Mouse (Mus musculus): ENCODE results near the gene Pfas. TPM values are rescaled to one million over a fixed set of nuclear protein-coding genes. Genes with fewer than 3 reads are reported as not detected.
A peak's percentile ranks its signal among the peaks of the same experiment; 100 is the strongest.

The Pfas gene
- polyA plus RNA-seq (2014; fragmentation: Nextera tagmentation; extraction: Ambion mirVana), result 32.9 and 38.7 TPM in 2 replicates

DNA sequence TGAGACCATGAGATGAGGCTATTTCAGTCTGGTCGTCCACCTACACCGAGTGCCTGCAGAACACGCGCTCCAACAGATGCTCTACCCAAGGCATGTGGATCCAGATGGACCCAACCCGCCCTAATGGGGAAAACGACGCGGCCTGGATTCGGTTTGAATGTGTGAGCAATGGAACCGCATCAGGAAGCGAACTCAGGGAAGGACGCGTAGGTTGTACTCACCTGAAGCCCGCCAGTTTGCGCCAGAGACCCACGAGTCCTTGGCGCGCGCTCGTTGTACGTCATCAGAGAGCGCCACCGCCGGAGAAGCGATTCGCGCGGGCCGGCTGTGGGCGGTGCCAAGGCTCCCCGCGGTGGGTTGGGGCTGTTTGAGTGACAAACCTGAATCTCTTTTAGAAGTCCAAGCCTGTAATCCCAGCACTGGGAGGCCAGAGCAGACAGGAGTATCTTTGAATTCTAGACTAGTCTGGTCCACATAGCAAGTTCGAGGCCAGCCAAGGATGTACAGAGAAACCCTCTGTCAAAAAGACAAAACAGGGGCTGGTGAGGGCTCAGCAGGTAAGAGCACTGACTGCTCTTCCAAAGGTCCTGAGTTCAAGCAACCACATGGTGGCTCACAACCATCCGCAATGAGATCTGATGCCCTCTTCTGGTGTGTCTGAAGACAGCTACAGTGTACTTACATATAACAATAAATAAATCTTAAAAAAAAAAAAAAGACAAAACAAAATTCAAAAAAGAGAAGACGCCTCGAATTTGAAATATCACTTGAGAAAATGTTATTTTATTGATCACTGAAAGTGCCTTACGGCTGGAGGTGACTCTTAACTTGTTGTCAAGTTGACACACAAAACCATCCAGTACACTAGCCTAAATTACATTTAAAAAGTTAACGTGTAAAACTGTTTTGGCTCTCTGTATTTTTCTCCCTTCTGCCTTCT lies at the start of gene Pfas:
Pfas (minus strand) TSS at position 279 of the 940 bp plus-strand sequence.
- H3K4me1 ChIP-seq (replicated peaks; ENCODE audit: control insufficient read depth, insufficient read depth, low read length), result peaks cover 13% of the 10 kb centered on the region; the same call in 1 of the 2 replicates
- peak; percentile 98 for DNase-seq (ENCODE audit: low spot score)
- H3K36me3 ChIP-seq (ENCODE audit: control insufficient read depth, insufficient read depth, low read length), result peaks cover 11% of the 10 kb centered on the region
- no peaks in the 10 kb centered on the region for H3K9me3 ChIP-seq (ENCODE audit: control insufficient read depth, low read length)
- H3K4me3 ChIP-seq (ENCODE audit: low read depth, low read length), result peak within 1 kb of the TSS; percentile 94
- peak within 1 kb of the TSS; percentile 80 for H3K4me2 ChIP-seq (ENCODE audit: low read length)
- H3K9ac ChIP-seq (ENCODE audit: low read length), result peak within 1 kb of the TSS; percentile 85
- H3K27ac ChIP-seq (ENCODE audit: low read depth), result peak within 1 kb of the TSS; percentile 74
- H3K27me3 ChIP-seq (replicated peaks; ENCODE audit: control insufficient read depth, insufficient read depth, low read length), result no peaks in the 10 kb centered on the region
- 9% methylated on average over 38 of the region's 38 CpGs for WGBS
- peak; percentile 86 for ATAC-seq (replicated peaks; ENCODE audit: low FRiP score, low TSS enrichment, low read depth)

DNA sequence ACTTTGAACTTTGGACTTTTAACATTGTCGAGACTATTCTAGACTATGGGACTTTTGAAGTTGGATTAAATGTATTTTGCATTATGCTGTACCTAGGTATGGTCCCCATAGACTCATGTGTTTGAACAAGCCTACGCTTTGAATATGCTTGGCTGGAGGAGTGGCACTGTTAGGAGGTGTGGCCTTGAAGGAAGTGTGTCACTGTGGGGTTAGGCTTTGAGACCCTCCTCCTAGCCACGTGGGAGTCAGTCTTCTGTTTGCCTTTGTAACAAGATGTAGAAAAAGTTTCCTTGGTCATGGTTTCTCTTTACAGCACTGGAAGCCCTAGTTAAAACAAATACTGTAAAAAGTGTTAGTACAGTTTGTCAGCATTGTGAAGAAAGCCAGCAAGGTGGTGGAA lies 45.6 kb upstream of the Pfas start:
- DNase-seq (ENCODE audit: low spot score) (no peak), ATAC-seq (replicated peaks; ENCODE audit: low FRiP score, low TSS enrichment, low read depth) (no peak)
- 70% methylated on average over 3 of the region's 3 CpGs for WGBS
- Histone ChIP-seq H3K9me3 (ENCODE audit: control insufficient read depth, low read length) (no peaks in the 10 kb centered on the region), H3K9ac (ENCODE audit: low read length) (no peak overlapping the region), H3K4me2 (ENCODE audit: low read length) (no peak overlapping the region), H3K27ac (ENCODE audit: low read depth) (no peak overlapping the region), H3K27me3 (replicated peaks; ENCODE audit: control insufficient read depth, insufficient read depth, low read length) (no peaks in the 10 kb centered on the region), H3K4me1 (replicated peaks; ENCODE audit: control insufficient read depth, insufficient read depth, low read length) (peaks cover 6% of the 10 kb centered on the region), H3K4me3 (ENCODE audit: low read depth, low read length) (no peak overlapping the region), H3K36me3 (ENCODE audit: control insufficient read depth, insufficient read depth, low read length) (peaks cover 45% of the 10 kb centered on the region)

DNA sequence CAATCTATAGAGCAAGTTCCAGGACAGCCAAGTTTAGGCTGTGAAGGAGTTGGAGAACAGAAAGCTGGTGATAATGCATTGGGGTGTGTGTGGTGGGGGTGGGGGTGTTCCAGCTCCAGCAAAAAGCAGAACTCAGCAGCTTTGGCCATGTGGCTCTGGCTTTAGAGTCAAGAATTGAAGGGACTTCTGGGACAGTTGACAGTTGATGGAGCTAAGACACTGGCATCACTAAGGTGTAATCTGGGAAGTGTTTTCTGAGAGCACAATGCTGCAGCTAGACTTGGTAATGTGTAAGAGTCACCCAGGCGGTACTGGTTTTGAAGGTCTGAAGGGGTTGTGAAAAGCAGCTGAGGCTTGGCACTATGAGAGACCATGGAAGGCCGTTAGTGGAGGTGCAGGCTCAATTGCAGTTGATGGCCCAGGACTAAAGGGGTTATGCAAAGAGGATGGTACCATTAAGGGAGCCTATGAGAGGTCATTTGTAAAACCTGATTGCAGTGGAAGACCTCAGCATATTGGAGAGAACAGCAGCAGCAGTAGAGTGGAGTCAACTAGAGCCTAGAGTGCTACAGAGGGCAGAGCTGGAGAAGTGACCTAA lies 44.7 kb upstream of the Pfas start:
- H3K4me1 ChIP-seq (replicated peaks; ENCODE audit: control insufficient read depth, insufficient read depth, low read length), result no peaks in the 10 kb centered on the region
- H3K27ac ChIP-seq (ENCODE audit: low read depth), result no peak overlapping the region
- H3K9ac ChIP-seq (ENCODE audit: low read length), result no peak overlapping the region
- 88% methylated on average over 2 of the region's 2 CpGs for WGBS
- ATAC-seq (replicated peaks; ENCODE audit: low FRiP score, low TSS enrichment, low read depth), result no peak
- H3K4me2 ChIP-seq (ENCODE audit: low read length), result no peak overlapping the region
- H3K9me3 ChIP-seq (ENCODE audit: control insufficient read depth, low read length), result no peaks in the 10 kb centered on the region
- no peak for DNase-seq (ENCODE audit: low spot score)
- H3K36me3 ChIP-seq (ENCODE audit: control insufficient read depth, insufficient read depth, low read length), result peaks cover 54% of the 10 kb centered on the region
- no peak overlapping the region for H3K4me3 ChIP-seq (ENCODE audit: low read depth, low read length)
- no peaks in the 10 kb centered on the region for H3K27me3 ChIP-seq (replicated peaks; ENCODE audit: control insufficient read depth, insufficient read depth, low read length)

DNA sequence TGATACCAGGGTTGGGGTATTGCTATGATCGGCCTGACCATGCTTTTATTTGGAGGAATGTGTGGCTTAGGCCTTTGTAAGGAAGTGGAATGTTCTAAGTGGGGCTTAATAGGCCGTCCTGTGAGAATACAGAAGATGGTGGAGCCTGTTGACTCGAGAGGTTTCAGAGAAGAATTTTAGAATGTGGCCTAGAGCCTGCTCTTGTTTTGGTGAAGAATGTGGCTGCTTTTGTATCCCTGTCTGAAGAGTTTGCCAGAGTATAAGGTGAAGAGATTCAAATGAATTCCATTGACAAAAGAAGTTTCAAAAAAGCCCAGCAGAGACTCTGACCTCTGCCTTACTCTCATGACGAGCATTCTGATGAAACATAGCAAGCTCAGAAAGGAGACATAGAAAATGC lies 43.5 kb upstream of the Pfas start:
- Histone ChIP-seq H3K36me3 (ENCODE audit: control insufficient read depth, insufficient read depth, low read length) (peaks cover 61% of the 10 kb centered on the region), H3K4me1 (replicated peaks; ENCODE audit: control insufficient read depth, insufficient read depth, low read length) (peaks cover 10% of the 10 kb centered on the region), H3K27ac (ENCODE audit: low read depth) (no peak overlapping the region), H3K4me3 (ENCODE audit: low read depth, low read length) (no peak overlapping the region), H3K27me3 (replicated peaks; ENCODE audit: control insufficient read depth, insufficient read depth, low read length) (no peaks in the 10 kb centered on the region), H3K4me2 (ENCODE audit: low read length) (no peak overlapping the region), H3K9me3 (ENCODE audit: control insufficient read depth, low read length) (no peaks in the 10 kb centered on the region), H3K9ac (ENCODE audit: low read length) (no peak overlapping the region)
- ATAC-seq (replicated peaks; ENCODE audit: low FRiP score, low TSS enrichment, low read depth) (no peak), DNase-seq (ENCODE audit: low spot score) (no peak)
- 90% methylated on average over 4 of the region's 4 CpGs for WGBS

DNA sequence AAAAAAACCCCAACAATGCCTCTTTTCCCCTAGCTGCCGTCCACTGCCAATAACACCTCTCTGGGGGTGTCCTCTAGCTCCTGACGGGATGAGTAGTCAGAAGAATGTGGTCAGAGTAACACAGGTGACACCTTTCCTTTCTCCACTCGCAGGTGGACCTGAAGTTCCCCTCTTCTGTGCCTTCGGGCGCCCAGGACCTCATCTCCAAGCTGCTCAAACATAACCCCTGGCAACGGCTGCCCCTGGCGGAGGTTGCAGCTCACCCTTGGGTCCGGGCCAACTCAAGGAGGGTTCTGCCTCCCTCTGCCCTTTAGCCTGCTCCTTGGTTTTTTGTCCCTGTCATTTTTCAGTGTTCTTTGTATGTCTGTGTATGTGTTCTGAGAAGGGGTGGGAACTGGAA lies 42.5 kb upstream of the Pfas start:
- ATAC-seq (replicated peaks; ENCODE audit: low FRiP score, low TSS enrichment, low read depth), result no peak
- H3K27ac ChIP-seq (ENCODE audit: low read depth), result no peak overlapping the region
- no peaks in the 10 kb centered on the region for H3K9me3 ChIP-seq (ENCODE audit: control insufficient read depth, low read length)
- H3K9ac ChIP-seq (ENCODE audit: low read length), result no peak overlapping the region
- H3K4me3 ChIP-seq (ENCODE audit: low read depth, low read length), result no peak overlapping the region
- H3K27me3 ChIP-seq (replicated peaks; ENCODE audit: control insufficient read depth, insufficient read depth, low read length), result no peaks in the 10 kb centered on the region
- peaks cover 15% of the 10 kb centered on the region for H3K4me1 ChIP-seq (replicated peaks; ENCODE audit: control insufficient read depth, insufficient read depth, low read length)
- no peak for DNase-seq (ENCODE audit: low spot score)
- 90% methylated on average over 8 of the region's 8 CpGs for WGBS
- H3K36me3 ChIP-seq (ENCODE audit: control insufficient read depth, insufficient read depth, low read length), result peaks cover 61% of the 10 kb centered on the region
- H3K4me2 ChIP-seq (ENCODE audit: low read length), result no peak overlapping the region

DNA sequence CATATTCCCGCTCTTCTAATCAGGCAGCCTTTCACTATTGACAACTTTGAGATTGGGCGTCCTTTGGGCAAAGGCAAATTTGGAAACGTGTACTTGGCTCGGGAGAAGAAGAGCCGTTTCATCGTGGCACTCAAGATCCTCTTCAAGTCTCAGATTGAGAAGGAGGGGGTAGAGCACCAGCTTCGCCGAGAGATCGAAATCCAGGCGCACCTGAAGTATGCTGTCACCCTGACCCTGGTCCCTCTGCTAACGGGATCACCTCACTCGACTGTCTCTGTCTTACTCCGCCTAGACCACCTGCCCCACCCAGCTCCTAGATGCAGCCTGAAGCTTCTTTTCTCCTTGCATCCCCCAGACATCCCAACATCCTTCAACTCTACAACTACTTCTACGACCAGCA lies 39.9 kb upstream of the Pfas start:
- no peak for DNase-seq (ENCODE audit: low spot score)
- Histone ChIP-seq H3K9me3 (ENCODE audit: control insufficient read depth, low read length) (no peaks in the 10 kb centered on the region), H3K36me3 (ENCODE audit: control insufficient read depth, insufficient read depth, low read length) (peaks cover 52% of the 10 kb centered on the region), H3K9ac (ENCODE audit: low read length) (no peak overlapping the region), H3K4me2 (ENCODE audit: low read length) (no peak overlapping the region), H3K4me3 (ENCODE audit: low read depth, low read length) (no peak overlapping the region), H3K4me1 (replicated peaks; ENCODE audit: control insufficient read depth, insufficient read depth, low read length) (peaks cover 15% of the 10 kb centered on the region), H3K27ac (ENCODE audit: low read depth) (no peak overlapping the region), H3K27me3 (replicated peaks; ENCODE audit: control insufficient read depth, insufficient read depth, low read length) (no peaks in the 10 kb centered on the region)
- no peak for ATAC-seq (replicated peaks; ENCODE audit: low FRiP score, low TSS enrichment, low read depth)
- WGBS, result 93% methylated on average over 14 of the region's 14 CpGs

DNA sequence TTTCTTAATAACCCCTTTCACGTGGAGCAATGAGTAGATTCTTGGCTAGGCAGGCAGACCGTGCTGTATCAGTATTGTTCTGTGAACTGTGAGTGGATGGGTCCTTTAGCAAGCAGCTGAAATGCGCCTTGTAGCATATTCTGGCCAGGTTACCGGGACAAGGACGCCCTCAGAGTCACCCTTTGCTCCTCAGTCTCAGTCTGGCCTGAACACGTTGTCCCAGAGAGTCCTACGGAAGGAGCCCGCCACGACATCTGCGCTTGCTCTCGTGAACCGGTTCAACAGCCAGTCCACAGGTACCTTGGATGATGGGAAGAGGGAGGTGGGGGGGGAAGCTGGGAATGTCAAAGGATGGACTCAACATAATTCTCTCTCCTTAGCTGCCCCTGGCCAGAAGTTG lies 39.3 kb upstream of the Pfas start:
- ATAC-seq (replicated peaks; ENCODE audit: low FRiP score, low TSS enrichment, low read depth) (no peak), DNase-seq (ENCODE audit: low spot score) (no peak)
- 88% methylated on average over 12 of the region's 12 CpGs for WGBS
- Histone ChIP-seq H3K9ac (ENCODE audit: low read length) (no peak overlapping the region), H3K27me3 (replicated peaks; ENCODE audit: control insufficient read depth, insufficient read depth, low read length) (no peaks in the 10 kb centered on the region), H3K4me3 (ENCODE audit: low read depth, low read length) (no peak overlapping the region), H3K9me3 (ENCODE audit: control insufficient read depth, low read length) (no peaks in the 10 kb centered on the region), H3K4me1 (replicated peaks; ENCODE audit: control insufficient read depth, insufficient read depth, low read length) (peaks cover 15% of the 10 kb centered on the region), H3K4me2 (ENCODE audit: low read length) (peak overlapping the region; percentile 16), H3K27ac (ENCODE audit: low read depth) (no peak overlapping the region), H3K36me3 (ENCODE audit: control insufficient read depth, insufficient read depth, low read length) (peaks cover 47% of the 10 kb centered on the region)

DNA sequence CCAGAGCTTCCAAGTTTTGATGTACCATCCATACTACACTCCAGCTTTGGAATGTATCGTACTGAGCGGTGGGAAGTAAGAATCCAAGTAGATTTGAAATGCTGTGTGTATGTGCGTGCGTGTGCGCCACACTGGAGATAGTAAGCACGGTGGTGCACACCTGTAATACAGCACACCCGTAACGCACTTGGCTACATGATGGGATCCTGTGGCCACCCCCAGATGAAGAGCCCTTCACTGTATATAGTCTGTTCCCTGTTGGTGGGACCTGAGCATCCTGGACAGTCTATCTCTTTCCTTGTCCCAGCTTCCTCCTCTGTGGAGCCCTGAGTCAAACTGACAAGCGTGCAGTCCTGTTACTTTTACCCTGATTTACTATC lies 38.1 kb upstream of the Pfas start:
- H3K27ac ChIP-seq (ENCODE audit: low read depth), result peak overlapping the region; percentile 91
- H3K4me3 ChIP-seq (ENCODE audit: low read depth, low read length), result peak overlapping the region; percentile 94
- peak overlapping the region; percentile 81 for H3K9ac ChIP-seq (ENCODE audit: low read length)
- 8% methylated on average over 9 of the region's 9 CpGs for WGBS
- DNase-seq (ENCODE audit: low spot score), result no peak
- H3K4me2 ChIP-seq (ENCODE audit: low read length), result peak overlapping the region; percentile 88
- H3K4me1 ChIP-seq (replicated peaks; ENCODE audit: control insufficient read depth, insufficient read depth, low read length), result peaks cover 15% of the 10 kb centered on the region
- ATAC-seq (replicated peaks; ENCODE audit: low FRiP score, low TSS enrichment, low read depth), result no peak
- H3K27me3 ChIP-seq (replicated peaks; ENCODE audit: control insufficient read depth, insufficient read depth, low read length), result no peaks in the 10 kb centered on the region
- H3K9me3 ChIP-seq (ENCODE audit: control insufficient read depth, low read length), result no peaks in the 10 kb centered on the region
- peaks cover 41% of the 10 kb centered on the region for H3K36me3 ChIP-seq (ENCODE audit: control insufficient read depth, insufficient read depth, low read length)

All from intestine, embryonic 14.5 days (tissue).